Mouse (Mus musculus) inflammation-experienced regulatory T-cells, adult 6 months (primary cell): ENCODE measurements around the gene Apoa5. TPM values are rescaled to one million over a fixed set of nuclear protein-coding genes. Genes with fewer than 3 reads are reported as not detected.

Experiments used
- ATAC-seq: one replicate; pipeline ENCODE4 v1.8.0; 2017
- polyA plus RNA-seq, 3 experiments: library from polyadenylated mRNA; unstranded; fragments of 100-300 nt; shearing (Covaris generic); gene quantifications; one replicate each; pipeline ENCODE4 v1.2.1; 2017

Apoa5 gene
- not detected for polyA plus RNA-seq

DNA sequence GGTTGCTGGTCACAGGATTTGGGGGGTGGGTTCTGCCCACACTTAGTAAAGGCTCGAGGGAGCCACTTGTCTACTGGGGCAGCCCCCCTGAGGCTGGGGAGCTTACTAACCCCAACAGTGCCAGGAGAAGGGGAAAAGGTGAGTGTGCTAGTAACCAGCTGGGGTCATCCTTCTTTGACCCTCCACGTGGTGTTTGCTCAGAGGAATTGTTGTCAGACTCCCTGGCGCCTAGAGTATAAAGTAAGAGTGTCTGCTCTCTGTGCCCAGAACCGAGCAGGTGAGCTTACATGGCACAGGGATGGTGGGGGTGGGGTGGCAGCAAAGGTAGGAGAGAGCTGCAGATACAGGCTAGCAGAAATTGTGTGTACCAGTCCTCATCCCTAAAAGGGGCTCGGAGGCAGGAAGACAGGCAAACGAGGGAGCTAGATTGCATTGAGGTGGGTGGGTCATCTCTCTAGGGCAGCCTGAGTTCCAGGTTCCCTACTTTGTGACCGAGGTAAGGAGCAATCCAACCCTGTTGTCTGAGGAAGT, at the start of gene Apoa5:
Gene Apoa5, plus strand, starts transcription at position 291 of the 531 bp plus-strand sequence.
- ATAC-seq: no peak

DNA sequence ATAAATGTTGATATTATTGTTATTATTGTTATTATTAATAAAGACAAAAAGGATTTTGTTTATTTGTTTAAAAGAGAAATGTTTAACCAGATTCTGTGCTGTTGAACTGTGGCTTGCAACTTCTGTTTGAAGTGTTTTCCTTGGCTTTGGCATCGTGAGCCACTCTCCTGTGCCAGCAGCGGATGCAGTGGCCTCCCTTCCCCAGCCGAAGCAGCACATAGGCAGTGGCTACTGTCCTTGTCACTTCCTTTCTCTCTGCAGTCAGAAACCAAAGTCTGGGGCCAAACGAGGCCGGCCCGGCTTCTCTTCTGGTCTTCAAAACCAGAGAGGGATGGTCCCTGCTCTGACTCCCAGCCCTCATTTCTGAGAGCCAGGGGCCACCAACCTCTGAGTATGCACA, 45.3 kb upstream of the Apoa5 start:
- no peak for ATAC-seq

DNA sequence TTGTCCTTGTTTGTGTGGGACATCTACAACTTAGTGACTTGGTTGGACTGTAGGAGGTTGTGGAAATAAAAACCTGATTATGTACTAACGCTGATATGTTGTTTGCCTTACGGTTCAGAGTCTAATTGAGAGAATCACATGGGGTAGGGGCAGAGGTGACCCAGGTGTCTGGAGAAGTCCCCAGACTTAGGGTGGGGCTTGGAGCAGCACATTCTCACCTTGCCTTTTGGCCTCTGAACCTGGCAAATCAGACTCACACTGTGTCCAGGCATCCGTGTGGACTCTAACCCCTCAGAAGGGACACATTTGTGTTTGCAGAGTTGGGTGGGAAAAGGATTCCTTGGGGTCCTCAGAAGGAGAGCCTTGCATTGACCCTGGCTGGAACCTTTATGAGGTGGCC, 44.3 kb upstream of the Apoa5 start:
- no peak for ATAC-seq

DNA sequence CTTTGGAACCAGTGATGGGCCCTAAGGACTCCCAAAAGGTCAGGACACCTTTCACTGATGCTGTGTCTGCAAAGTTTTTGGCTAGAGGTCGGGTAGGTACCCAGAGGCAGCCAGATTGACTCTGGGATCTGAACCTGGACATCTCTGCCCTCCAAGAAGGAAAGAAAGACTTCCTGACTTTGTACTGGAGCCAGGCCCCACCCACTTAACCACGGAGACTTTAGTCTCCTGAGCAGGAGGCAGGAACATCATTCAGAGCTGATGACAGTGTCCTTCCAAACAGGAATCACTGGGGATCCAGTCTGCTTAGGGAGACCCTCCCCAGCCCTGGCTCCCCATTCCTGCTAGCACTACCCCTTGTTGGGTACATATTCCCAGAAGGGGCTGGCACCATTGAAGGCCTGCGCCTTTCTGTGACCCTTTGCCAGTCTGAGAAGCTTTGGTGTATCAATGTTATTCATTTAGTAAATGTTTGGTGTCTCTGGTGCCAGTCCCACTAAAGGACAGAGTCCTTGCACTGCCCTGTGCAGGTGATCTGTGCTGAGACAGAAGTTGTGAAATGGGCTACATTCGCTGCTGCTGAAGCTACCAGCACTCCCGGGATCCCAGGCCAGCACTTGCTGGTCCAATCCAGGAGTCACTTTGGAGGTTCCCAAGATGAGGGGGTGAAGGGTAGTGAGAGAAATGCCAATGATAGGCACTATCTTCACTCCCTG, 43.3 kb upstream of the Apoa5 start:
- no peak for ATAC-seq

DNA sequence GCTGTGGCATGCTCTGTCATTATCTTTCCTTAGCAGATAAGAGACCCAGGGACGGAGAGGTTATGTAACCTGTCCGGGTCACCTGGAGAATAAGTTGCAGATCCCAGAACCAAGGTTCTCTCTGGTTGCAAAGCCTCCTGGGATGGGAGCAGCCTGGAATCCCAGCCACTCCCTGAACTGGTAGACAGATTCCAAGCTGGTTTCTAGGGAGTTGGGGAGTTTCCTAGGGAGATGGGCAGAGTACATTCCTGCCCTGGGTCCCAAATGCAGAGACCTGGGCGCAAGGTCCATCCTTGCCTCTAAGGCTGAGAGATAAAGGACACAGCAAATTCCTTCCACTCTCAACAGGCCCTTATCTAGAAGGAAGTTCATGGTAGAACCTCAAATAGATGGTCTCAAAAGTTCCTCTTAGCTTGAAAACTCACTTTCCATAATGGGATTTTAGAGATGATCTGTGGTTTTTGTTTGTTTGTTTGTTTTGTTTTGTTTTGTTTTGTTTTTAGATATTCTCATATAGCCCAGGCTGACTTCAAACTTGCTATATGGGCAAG, 41.3 kb upstream of the Apoa5 start:
- ATAC-seq: no peak

DNA sequence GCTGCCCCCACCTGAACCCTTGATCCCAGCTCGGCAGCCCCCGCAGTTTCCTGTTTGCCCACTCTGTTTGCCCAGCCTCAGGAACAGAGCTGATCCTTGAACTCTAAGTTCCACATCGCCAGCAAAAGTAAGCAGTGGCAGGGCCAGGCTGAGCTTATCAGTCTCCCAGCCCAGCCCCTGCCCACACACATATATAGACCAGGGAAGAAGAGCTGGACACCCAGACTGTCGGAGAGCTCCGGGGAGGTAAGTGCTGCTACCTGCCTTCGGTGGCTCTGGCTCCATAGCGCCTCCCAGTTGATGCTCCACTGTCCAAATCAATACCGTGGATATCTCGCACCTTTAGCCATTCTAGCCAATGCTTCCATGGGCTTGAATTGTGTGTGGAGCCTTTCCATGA, 39.9 kb upstream of the Apoa5 start, which contains the start of gene Apoa1:
Gene Apoa1, plus strand, starts transcription at position 90 of the 400 bp plus-strand sequence.
- no peak for ATAC-seq

DNA sequence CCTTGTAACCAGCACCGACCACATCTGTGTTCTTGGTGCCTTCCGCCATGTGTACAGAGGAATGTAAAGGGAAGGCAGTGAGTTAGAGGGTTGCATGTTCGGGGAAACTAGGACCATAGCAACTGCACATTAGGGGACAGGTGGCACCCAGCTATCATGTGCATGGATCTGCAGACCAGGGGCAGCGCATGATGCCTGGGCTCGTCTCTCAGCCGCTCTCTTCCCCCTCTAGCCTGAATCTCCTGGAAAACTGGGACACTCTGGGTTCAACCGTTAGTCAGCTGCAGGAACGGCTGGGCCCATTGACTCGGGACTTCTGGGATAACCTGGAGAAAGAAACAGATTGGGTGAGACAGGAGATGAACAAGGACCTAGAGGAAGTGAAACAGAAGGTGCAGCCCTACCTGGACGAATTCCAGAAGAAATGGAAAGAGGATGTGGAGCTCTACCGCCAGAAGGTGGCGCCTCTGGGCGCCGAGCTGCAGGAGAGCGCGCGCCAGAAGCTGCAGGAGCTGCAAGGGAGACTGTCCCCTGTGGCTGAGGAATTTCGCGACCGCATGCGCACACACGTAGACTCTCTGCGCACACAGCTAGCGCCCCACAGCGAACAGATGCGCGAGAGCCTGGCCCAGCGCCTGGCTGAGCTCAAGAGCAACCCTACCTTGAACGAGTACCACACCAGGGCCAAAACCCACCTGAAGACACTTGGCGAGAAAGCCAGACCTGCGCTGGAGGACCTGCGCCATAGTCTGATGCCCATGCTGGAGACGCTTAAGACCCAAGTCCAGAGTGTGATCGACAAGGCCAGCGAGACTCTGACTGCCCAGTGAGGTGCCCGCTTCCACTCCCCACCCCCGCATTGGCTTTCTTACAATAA, 38.6 kb upstream of the Apoa5 start:
- ATAC-seq: peak; percentile 21

DNA sequence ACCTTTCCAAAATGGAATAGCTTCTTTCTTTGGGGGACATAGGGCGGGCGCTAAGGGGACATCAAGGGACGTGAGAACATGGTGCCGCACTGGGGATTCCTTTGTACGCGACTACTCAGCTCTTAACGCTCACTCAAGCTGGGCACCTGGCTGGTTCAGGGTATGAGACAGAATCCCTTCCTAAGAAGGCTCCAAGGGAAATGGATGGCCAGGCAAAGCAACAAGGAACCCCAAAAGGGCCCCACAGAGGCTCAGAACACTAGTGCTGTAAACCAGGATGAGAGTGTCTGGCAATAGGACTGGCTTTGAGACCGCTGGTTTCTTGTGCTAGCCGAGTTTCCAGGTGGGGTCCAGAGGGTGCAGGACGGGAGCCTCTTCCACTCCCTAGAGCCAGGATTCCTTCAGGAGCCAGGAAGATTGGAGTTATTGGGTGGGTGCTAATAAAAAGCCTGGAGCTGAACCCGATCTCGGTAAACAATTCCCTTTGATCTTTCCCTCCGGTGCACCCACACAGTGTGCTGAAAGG, 37.9 kb upstream of the Apoa5 start:
- ATAC-seq: no peak

DNA sequence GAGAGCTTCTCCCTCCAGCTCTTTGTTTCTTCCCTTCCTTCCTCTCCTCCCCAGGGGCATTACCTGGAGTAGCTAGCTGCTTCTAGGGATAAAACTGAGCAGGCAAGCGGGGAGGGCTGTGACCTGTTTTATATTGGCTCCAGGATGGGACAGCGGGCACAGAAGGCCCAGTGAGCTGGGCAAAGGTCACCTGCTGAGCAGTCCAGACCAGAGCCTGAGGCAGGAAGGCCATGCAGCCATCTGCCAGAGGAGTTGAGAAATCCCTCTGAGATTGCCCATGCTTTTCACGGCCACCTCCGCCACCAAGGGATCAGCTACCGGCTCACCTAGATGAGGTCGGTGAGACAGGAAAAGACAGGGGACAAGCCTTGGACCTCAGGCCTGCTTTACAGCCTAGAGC, 33.2 kb upstream of the Apoa5 start:
- no peak for ATAC-seq

DNA sequence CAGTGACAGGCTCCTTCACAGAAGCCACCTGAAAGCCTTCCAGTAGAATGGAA, 33.0 kb upstream of the Apoa5 start, which contains the start of gene Apoc3:
Gene Apoc3, minus strand, starts transcription at position 41 of the 53 bp plus-strand sequence.
- no peak for ATAC-seq

DNA sequence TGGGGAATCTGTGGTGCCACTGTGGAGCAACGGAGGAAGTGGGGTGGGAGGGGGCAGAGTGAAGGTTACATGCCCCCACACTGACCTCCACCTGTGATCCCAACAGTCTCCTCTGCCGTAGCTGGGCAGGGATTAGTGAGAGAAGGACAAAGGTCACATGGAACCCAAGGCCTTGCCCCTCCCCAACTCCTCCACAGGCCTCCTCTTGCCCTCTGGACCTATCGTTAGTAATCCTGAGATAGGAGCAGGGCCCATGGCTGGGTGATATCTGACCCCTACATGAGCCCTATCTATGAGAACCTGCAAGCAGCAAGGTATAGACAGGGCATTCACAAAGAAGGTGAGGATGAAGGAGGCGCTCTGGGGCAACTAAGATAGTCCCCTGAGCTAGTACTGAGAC, 32.8 kb upstream of the Apoa5 start:
- no peak for ATAC-seq

DNA sequence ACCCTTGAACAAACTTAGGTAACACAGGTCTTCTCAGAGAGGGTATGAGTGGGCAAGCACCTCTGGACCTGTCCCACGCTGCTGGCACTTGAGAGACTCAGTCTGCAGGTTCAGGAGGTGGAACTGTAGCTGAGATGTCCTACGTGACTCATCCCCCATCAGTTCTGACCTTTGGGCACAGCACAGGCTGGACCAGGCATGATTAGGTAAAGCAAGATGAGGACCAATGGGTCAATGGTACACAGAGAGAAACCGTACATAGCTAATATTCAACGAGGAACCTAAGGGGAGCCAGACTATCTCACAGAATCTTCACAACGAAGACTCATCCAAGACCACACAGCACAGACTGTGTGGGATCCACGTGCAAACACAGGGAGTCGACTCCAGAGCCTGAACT, 29.6 kb upstream of the Apoa5 start:
- no peak for ATAC-seq

DNA sequence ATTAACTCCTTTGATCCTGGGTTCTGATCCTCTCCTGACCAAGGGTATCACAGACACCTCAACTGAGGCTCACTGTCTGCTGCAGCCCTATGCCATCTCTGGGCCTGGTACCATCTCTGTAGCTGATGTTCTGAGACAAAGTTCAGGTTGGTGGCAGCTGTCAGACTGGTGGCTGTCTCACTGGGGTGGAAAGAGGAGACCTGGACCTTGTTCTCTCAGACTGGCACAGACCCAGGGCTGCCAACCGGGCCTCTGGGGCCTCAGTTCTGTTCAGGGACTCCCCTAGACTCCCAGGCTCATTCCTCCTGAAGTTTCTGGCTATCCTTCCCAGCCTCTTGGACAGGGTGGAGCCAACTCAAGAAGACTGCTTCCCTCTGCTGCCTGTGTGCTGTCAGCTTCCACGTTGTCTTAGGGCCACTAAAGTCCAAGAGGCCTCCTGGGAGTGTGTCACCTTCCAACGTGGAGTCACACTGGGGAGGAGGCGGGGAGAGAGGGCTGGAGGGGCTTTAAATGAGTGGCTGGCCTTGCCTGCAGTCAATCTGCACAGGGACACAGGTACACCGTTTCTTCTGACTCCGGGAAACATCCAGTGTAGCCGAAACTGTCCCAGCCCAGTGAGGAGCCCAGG, 27.8 kb upstream of the Apoa5 start, which contains the start of gene Apoa4:
Gene Apoa4, plus strand, starts transcription at position 171 of the 628 bp plus-strand sequence.
- ATAC-seq: no peak

DNA sequence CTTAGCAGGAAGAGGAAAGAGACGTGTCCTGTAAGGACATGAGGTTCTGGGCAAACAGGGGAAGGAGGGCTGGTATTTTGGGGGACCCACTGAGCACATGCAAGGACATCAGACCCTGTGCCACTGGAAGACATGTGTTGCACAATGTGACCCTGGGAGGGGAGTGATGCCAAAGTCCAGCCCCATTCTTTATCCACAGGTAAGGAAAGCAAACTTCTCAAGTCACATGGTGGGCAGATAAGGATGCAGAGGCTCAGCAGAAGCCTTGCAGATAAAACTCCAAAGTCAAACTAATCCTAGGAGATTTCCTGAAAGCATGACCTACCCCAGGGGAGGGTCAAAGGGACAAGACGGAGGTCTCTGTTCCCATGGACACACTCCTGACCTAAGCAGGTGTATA, 26.6 kb upstream of the Apoa5 start:
- no peak for ATAC-seq

DNA sequence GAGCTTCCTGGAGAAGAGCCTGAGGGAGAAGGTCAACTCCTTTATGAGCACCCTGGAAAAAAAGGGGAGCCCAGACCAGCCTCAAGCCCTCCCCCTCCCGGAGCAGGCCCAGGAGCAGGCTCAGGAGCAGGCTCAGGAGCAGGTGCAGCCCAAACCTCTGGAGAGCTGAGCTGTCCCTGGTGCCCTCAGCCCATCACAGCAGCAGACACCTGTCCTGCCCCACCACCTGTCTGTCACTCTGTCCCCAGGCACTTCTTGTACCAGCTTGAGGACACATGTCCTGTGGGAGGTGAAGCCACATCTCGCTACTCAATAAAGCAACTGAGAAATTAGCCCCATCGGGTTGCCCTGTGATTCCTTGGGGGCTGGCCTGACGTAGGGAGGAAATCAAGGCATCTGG, 25.3 kb upstream of the Apoa5 start:
- ATAC-seq: no peak

DNA sequence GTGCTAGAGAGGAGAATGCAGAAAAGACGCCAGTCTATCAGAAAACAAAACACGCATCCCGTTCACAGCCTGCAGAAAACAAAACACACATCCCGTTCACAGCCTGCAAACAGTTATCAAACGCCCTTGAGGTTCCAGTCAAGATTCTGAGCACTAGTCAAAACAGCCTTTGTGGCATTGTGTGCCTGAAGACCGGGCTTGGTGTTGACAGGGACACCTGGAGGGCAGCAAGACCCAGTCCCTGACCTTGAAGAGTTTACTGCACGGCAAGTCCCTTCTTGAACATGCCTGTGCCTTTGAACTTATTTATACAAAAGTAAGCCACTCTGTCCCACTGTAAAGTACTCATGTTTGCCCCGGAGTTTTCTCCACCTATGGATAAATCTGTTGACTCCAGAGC, 24.8 kb upstream of the Apoa5 start:
- no peak for ATAC-seq

DNA sequence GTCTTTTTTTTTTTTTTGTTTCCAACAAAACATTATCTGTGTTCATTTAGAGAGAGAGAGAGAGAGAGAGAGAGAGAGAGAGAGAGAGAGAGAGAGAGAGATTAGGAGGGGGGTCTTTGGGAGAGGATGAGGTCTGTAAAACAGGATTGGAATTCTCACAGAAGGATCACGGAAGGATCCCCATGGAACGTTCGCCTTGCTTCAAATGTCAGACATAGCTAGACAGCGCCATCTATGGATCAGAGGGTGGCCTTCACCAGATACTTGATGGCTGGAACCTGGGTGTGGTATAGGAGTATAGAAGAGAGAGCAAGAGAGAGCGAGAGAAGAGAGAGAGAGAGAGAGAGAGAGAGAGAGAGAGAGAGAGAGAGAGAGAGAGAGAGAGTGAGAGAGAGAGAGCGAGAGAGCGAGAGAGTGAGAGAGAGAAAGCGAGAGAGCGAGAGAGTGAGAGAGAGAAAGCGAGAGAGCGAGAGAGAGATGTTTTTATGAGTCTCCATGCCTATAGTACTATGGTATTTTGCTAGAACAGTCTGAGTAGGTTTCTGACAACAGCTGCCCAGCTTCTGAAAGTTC, 21.6 kb upstream of the Apoa5 start:
- peak; percentile 41 for ATAC-seq

DNA sequence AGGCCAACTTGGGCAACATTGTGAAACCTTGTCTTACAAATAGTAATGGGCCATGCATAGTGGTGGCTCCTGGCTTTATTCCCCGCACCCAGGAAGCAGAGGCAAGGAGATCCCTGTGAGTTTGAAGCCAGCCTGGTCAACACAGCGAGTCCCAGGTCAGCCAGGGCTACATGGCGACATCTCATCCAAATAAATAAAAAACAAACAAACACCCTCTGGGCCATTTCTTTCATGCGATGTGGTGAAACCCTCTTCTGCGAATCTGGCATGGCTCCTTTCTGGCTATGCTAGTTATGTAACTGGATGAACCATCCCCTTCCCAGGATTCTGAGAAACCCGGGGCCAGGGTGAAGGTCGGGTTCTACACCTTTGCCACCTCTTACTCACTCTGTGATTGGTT, 12.3 kb upstream of the Apoa5 start:
- ATAC-seq: no peak

DNA sequence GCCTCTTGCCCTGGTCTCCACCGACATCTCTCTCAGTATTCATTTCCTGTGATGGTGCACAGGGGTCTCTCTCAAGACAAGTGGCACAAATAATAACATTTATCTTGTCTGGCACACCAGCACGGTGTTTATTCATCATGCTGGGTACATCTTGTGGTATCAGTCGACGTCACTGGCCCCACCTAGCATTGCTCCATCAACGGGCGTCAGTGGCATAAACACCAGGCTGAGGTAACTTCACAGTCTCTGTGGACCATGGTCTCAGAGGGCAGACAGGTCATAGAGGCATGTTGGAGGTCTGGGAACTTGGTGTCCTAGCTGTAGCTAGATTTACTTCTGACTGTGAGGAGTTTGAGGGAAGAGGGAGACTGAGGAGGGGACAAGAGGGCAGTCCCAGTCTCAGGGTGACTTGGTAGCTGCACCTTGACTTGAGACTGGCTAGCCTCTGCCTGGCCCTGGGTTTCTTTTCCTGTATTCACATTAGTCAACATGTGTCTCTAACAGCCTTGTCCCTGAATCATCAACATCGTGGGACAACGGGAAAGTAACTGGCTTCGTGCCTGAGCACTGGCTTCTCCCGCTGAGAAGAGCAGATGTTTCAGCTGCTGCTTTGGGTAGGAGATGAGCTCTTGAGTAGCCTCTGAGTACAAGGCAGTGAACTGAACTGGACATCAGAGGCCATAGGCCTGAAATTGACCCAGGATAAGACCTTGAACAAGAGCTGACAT, 11.6 kb upstream of the Apoa5 start:
- no peak for ATAC-seq

DNA sequence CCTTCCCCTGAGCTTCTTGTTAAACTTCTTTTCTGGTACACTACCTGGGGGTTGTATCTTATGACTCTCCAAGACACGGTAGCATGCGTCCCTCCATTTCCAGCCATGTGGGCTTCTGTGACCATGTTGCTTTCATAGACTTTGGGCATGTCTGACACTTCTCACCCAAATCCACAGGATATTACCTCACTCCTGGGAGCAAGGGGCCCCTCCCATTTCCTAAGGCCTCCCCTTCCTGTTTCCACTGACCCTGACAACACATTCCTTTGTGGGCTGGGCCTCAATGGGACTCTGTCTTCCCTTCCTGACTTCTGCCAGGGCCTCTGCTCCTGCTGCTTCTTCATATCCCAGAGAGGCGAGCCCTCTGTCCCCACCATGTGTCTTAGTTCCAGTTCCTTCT, 10.9 kb upstream of the Apoa5 start:
- no peak for ATAC-seq

DNA sequence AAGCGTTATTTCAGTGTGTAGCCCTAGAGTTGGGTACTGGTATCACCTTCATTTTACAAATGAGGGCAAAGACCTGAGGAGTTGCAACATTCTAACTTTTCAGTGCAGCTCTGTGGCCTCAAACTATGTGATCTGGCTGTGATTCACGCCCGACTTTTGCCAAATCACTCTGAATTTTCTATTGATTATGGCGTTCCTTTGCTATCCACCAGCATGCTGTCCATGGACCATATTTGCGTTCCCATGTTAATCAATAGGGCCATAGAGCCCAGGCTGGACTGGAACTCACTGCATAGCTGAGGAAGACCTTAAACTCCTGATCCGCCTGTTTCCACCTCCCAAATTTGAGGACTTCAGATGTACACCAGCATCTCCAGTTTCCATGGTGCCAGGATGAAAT, 9.3 kb upstream of the Apoa5 start:
- ATAC-seq: no peak

DNA sequence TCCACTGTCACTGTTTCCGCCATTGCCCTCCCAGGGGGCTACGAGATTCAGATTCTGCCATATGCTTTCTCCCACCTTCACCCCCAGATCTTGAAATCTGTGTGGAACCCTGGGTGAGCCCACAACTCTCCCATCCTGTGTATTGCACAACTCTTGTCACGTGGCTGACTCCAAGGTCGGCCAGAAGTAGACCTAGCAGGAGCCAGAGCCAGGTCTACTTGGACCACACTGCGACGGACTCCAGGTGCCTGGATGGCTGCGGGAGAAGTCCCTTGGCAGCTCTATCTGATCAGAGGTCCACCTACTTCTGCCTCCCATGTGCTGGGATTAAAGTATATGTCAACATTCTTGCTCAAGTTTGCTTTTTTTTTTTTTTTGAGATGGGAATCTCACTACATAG, 7.3 kb upstream of the Apoa5 start:
- ATAC-seq: no peak
